Mouse (Mus musculus): ENCODE measurements at regions not wholly inside any gene's neighbourhood (a gene's known extent, or its start where the extent isn't known, plus 50 kb on each side); places are given as distances from the start of the nearest gene placed in this dataset.

- DNase-seq: no peak
- Histone ChIP-seq H3K4me3 (replicated peaks; ENCODE audit: insufficient read depth, low read depth, low read length) (no peak overlapping the region), H3K4me1 (ENCODE audit: control insufficient read depth, insufficient read depth, low read length) (no peaks in the 10 kb centered on the region), H3K27me3 (ENCODE audit: control insufficient read depth, insufficient read depth, low read length) (no peaks in the 10 kb centered on the region), H3K27ac (ENCODE audit: insufficient read depth, low read length) (no peak overlapping the region)
- no peak for TF ChIP-seq CTCF (IDR thresholded peaks at IDR 0.05; ENCODE audit: borderline replicate concordance, insufficient read depth, low read depth, low read length)
- TF ChIP-seq POLR2A (IDR thresholded peaks at IDR 0.05; ENCODE audit: borderline replicate concordance, insufficient read depth, low read length): no peak
- WGBS: 26% methylated on average over 6 of the region's 6 CpGs
Measured at GRCm38 (mm10) chr10:92426443-92426842, 295.8 kb downstream of the Nedd1 start.

- Histone ChIP-seq H3K4me3 (replicated peaks; ENCODE audit: insufficient read depth, low read depth, low read length) (no peak overlapping the region), H3K4me1 (ENCODE audit: control insufficient read depth, insufficient read depth, low read length) (no peaks in the 10 kb centered on the region), H3K27me3 (ENCODE audit: control insufficient read depth, insufficient read depth, low read length) (no peaks in the 10 kb centered on the region), H3K27ac (ENCODE audit: insufficient read depth, low read length) (no peak overlapping the region)
- DNase-seq: no peak
- TF ChIP-seq POLR2A (IDR thresholded peaks at IDR 0.05; ENCODE audit: borderline replicate concordance, insufficient read depth, low read length) (no peak), CTCF (IDR thresholded peaks at IDR 0.05; ENCODE audit: borderline replicate concordance, insufficient read depth, low read depth, low read length) (no peak)
- 84% methylated on average over 7 of the region's 7 CpGs for WGBS
Measured at GRCm38 (mm10) chr10:92412737-92413136, 309.5 kb downstream of the Nedd1 start.

- H3K27me3 ChIP-seq (ENCODE audit: control insufficient read depth, insufficient read depth, low read length): no peaks in the 10 kb centered on the region
- no peak overlapping the region for H3K27ac ChIP-seq (ENCODE audit: insufficient read depth, low read length)
- TF ChIP-seq CTCF (IDR thresholded peaks at IDR 0.05; ENCODE audit: borderline replicate concordance, insufficient read depth, low read depth, low read length) (no peak), POLR2A (IDR thresholded peaks at IDR 0.05; ENCODE audit: borderline replicate concordance, insufficient read depth, low read length) (no peak)
- 30% methylated on average over 5 of the region's 5 CpGs for WGBS
- H3K4me3 ChIP-seq (replicated peaks; ENCODE audit: insufficient read depth, low read depth, low read length): no peak overlapping the region
- no peaks in the 10 kb centered on the region for H3K4me1 ChIP-seq (ENCODE audit: control insufficient read depth, insufficient read depth, low read length)
- DNase-seq: no peak
Measured at GRCm38 (mm10) chr10:92410813-92411325, 311.4 kb downstream of the Nedd1 start.

GRCm38 (mm10) chr10:92404697-92405293 lies 317.4 kb downstream of the Nedd1 start:
- H3K4me1 ChIP-seq (ENCODE audit: control insufficient read depth, insufficient read depth, low read length): no peaks in the 10 kb centered on the region
- H3K4me3 ChIP-seq (replicated peaks; ENCODE audit: insufficient read depth, low read depth, low read length): no peak overlapping the region
- WGBS: 12% methylated on average over 15 of the region's 15 CpGs
- DNase-seq: no peak
- no peak for TF ChIP-seq CTCF (IDR thresholded peaks at IDR 0.05; ENCODE audit: borderline replicate concordance, insufficient read depth, low read depth, low read length)
- no peak for TF ChIP-seq POLR2A (IDR thresholded peaks at IDR 0.05; ENCODE audit: borderline replicate concordance, insufficient read depth, low read length)
- H3K27me3 ChIP-seq (ENCODE audit: control insufficient read depth, insufficient read depth, low read length): no peaks in the 10 kb centered on the region
- H3K27ac ChIP-seq (ENCODE audit: insufficient read depth, low read length): no peak overlapping the region

GRCm38 (mm10) chr10:92400587-92401090 lies 321.6 kb downstream of the Nedd1 start:
- 71% methylated on average over 5 of the region's 5 CpGs for WGBS
- TF ChIP-seq CTCF (IDR thresholded peaks at IDR 0.05; ENCODE audit: borderline replicate concordance, insufficient read depth, low read depth, low read length): no peak
- no peak for TF ChIP-seq POLR2A (IDR thresholded peaks at IDR 0.05; ENCODE audit: borderline replicate concordance, insufficient read depth, low read length)
- no peak for DNase-seq
- no peaks in the 10 kb centered on the region for H3K4me1 ChIP-seq (ENCODE audit: control insufficient read depth, insufficient read depth, low read length)
- no peak overlapping the region for H3K4me3 ChIP-seq (replicated peaks; ENCODE audit: insufficient read depth, low read depth, low read length)
- H3K27ac ChIP-seq (ENCODE audit: insufficient read depth, low read length): no peak overlapping the region
- no peaks in the 10 kb centered on the region for H3K27me3 ChIP-seq (ENCODE audit: control insufficient read depth, insufficient read depth, low read length)

- WGBS: 24% methylated on average over 7 of the region's 7 CpGs
Measured at GRCm38 (mm10) chr10:92389176-92389732, 333.0 kb downstream of the Nedd1 start.

GRCm38 (mm10) chr10:92367126-92367525 lies 355.1 kb downstream of the Nedd1 start:
- Histone ChIP-seq H3K4me3 (replicated peaks; ENCODE audit: insufficient read depth, low read depth, low read length) (no peak overlapping the region), H3K4me1 (ENCODE audit: control insufficient read depth, insufficient read depth, low read length) (no peaks in the 10 kb centered on the region), H3K27me3 (ENCODE audit: control insufficient read depth, insufficient read depth, low read length) (no peaks in the 10 kb centered on the region), H3K27ac (ENCODE audit: insufficient read depth, low read length) (no peak overlapping the region)
- 73% methylated on average over 8 of the region's 8 CpGs for WGBS
- DNase-seq: no peak
- no peak for TF ChIP-seq POLR2A (IDR thresholded peaks at IDR 0.05; ENCODE audit: borderline replicate concordance, insufficient read depth, low read length)
- no peak for TF ChIP-seq CTCF (IDR thresholded peaks at IDR 0.05; ENCODE audit: borderline replicate concordance, insufficient read depth, low read depth, low read length)

More at GRCm38 (mm10) chr10:92389176-92389732, 333.0 kb downstream of the Nedd1 start:
- no peak overlapping the region for H3K27ac ChIP-seq (ENCODE audit: insufficient read depth, low read length)
- DNase-seq: no peak
- H3K27me3 ChIP-seq (ENCODE audit: control insufficient read depth, insufficient read depth, low read length): no peaks in the 10 kb centered on the region
- H3K4me1 ChIP-seq (ENCODE audit: control insufficient read depth, insufficient read depth, low read length): no peaks in the 10 kb centered on the region
- H3K4me3 ChIP-seq (replicated peaks; ENCODE audit: insufficient read depth, low read depth, low read length): no peak overlapping the region
- no peak for TF ChIP-seq CTCF (IDR thresholded peaks at IDR 0.05; ENCODE audit: borderline replicate concordance, insufficient read depth, low read depth, low read length)
- no peak for TF ChIP-seq POLR2A (IDR thresholded peaks at IDR 0.05; ENCODE audit: borderline replicate concordance, insufficient read depth, low read length)

GRCm38 (mm10) chr10:92356738-92357137 lies 365.5 kb downstream of the Nedd1 start:
- 59% methylated on average over 3 of the region's 3 CpGs for WGBS
- no peaks in the 10 kb centered on the region for H3K4me1 ChIP-seq (ENCODE audit: control insufficient read depth, insufficient read depth, low read length)
- no peaks in the 10 kb centered on the region; the same call in 1 of the 2 replicates for H3K27me3 ChIP-seq (ENCODE audit: control insufficient read depth, insufficient read depth, low read length)
- H3K27ac ChIP-seq (ENCODE audit: insufficient read depth, low read length): no peak overlapping the region
- no peak overlapping the region for H3K4me3 ChIP-seq (replicated peaks; ENCODE audit: insufficient read depth, low read depth, low read length)
- no peak for TF ChIP-seq POLR2A (IDR thresholded peaks at IDR 0.05; ENCODE audit: borderline replicate concordance, insufficient read depth, low read length)
- no peak for TF ChIP-seq CTCF (IDR thresholded peaks at IDR 0.05; ENCODE audit: borderline replicate concordance, insufficient read depth, low read depth, low read length)
- no peak for DNase-seq
